Mouse (Mus musculus) stomach, postnatal 0 days (tissue): ENCODE measurements around the gene Slc30a7. TPM values are rescaled to one million over a fixed set of nuclear protein-coding genes. Genes with fewer than 3 reads are reported as not detected.
A peak's percentile ranks its signal among the peaks of the same experiment; 100 is the strongest.
"Not testable (repeated sequence)": the region's sequence is repeated elsewhere in the genome, so short reads cannot be mapped to it uniquely, and the experiment has no call there.

Source experiments
- ATAC-seq: fragments of 200-750 bp; cut with Nextera tagmentation; 2 replicates; pipeline ENCODE4 v1.8.0; 2017; ENCODE audit not compliant: low FRiP score, low TSS enrichment
- DNase-seq: peaks from one replicate; pipeline ENCODE4 v3.0.0-alpha.2; 2016; ENCODE audit warnings: low spot score
- H3K27ac ChIP-seq: fragments of 300-500 bp; sonication (generic); replicated peaks from 2 replicates; pipeline ENCODE4 v1.5.1; 2014; ENCODE audit warnings: mild to moderate bottlenecking, control low read depth
- H3K27me3 ChIP-seq: fragments of 300-500 bp; sonication (generic); 2 replicates; pipeline ENCODE4 v1.6.1; 2014; ENCODE audit warnings: low read length; ENCODE audit not compliant: control insufficient read depth, insufficient read depth
- H3K36me3 ChIP-seq: fragments of 300-500 bp; sonication (generic); 2 replicates; pipeline ENCODE4 v1.6.1; 2014; ENCODE audit warnings: low read length, mixed read lengths; ENCODE audit not compliant: control insufficient read depth, insufficient read depth
- H3K4me1 ChIP-seq: fragments of 300-500 bp; sonication (generic); replicated peaks from 2 replicates; pipeline ENCODE4 v1.6.1; 2014; ENCODE audit warnings: antibody characterized with exemption; ENCODE audit not compliant: control insufficient read depth, insufficient read depth
- H3K4me2 ChIP-seq: fragments of 300-500 bp; sonication (generic); replicated peaks from 2 replicates; pipeline ENCODE4 v1.6.1; 2014; ENCODE audit warnings: low read depth, mild to moderate bottlenecking, control low read depth, moderate library complexity
- H3K4me3 ChIP-seq: fragments of 300-500 bp; sonication (generic); 2 replicates; pipeline ENCODE4 v1.5.1; 2014; ENCODE audit warnings: low read depth, low read length, control low read depth
- H3K9ac ChIP-seq: fragments of 300-500 bp; sonication (generic); 2 replicates; pipeline ENCODE4 v1.6.1; 2014; ENCODE audit warnings: mild to moderate bottlenecking, low read length, control low read depth, mixed read lengths
- H3K9me3 ChIP-seq: fragments of 300-500 bp; sonication (generic); 2 replicates; pipeline ENCODE4 v1.6.1; 2016; ENCODE audit warnings: low read length; ENCODE audit not compliant: control insufficient read depth
- CTCF ChIP-seq: IDR thresholded peaks from 2 replicates; pipeline ENCODE4 v1.5.1; 2016; ENCODE audit warnings: antibody characterized with exemption, low read depth, mild to moderate bottlenecking, moderate library complexity
- EP300 ChIP-seq: optimal IDR thresholded peaks from 2 replicates; pipeline ENCODE3; 2016; ENCODE audit warnings: antibody characterized with exemption
- WGBS: fragments of 180-500 bp; shearing (Covaris S2); extraction: QIAGEN DNeasy Blood & Tissue Kit; methylation state at CpG from one replicate; pipeline ENCODE4 v1.1.7; 2014; 5-methylcytosine and 5-hydroxymethylcytosine counted together
- polyA plus RNA-seq: library from polyadenylated mRNA; unstranded; fragments of >200 nt; fragmentation: Nextera tagmentation; extraction: Ambion mirVana; gene quantifications from 2 replicates; pipeline ENCODE4 v1.2.1, GENCODE M21; 2015

Slc30a7 gene
- polyA plus RNA-seq, 1 experiment from 2014 or later, result 37.7 TPM

DNA sequence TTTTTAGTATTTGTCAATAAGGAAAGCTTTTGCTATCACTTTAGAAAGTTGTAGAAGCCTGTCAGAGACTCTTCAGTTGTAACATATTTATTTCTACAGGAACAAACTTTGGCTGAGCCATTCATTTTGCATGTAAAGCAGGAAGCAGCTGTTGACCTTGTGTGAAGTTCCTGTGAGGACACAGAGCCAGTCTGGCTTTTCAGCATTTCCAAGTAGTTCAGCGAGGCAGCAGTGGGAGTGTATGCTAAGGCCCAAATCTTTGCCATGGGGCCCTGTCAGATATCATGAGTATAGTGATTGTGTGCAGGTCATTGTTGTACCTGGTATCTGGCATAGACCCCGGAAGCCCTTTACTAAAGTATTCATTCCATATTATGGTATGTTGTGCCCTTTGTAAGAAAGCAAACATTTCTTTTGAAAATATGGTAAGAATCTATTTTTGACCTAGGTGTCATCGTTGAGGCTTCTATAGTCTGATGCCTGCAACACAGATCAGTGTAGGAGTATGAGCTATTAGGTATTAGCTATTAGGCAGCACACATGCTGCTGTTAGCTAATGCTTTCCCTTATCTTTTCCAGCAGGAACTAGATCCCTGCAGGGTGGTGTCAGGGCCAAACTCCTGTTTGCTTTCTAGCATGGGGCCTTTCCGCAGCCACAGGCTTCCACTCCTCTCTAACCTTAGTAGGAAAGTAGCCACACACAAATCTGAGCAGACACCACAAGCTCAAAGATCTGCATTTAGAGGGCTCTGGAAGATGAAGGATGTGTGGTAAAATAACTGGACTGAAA is 82.6 kb downstream of the Slc30a7 start:
- no peaks in the 10 kb centered on the region; the same call in 1 of the 2 replicates for H3K36me3 ChIP-seq
- H3K4me3 ChIP-seq, result no peak overlapping the region
- no peaks in the 10 kb centered on the region for H3K9me3 ChIP-seq
- H3K4me1 ChIP-seq, result no peaks in the 10 kb centered on the region
- peak; percentile 99 for ATAC-seq
- H3K9ac ChIP-seq, result no peak overlapping the region
- TF ChIP-seq EP300, result no peak
- no peak for TF ChIP-seq CTCF
- 77% methylated on average over 4 of the region's 4 CpGs for WGBS
- no peaks in the 10 kb centered on the region for H3K27me3 ChIP-seq
- H3K27ac ChIP-seq, result peak overlapping the region; percentile 70
- no peak overlapping the region for H3K4me2 ChIP-seq
- peak; percentile 59 for DNase-seq

DNA sequence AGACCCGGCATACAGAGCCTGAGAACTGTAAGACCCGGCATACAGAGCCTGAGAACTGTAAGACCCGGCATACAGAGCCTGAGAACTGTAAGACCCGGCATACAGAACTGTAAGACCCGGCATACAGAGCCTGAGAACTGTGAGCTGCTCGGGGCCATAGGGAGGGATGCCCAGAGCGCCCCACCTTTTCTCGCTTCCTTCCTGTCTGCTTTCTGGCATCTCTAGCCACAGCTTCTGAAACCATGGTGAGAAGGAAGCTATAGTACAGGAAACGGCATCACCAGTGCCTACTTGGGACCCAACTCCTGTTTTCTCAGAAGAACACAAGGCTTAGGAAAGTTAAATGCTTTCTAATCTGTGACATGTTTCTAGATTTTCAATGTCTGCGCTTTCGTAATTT is 99.8 kb downstream of the Slc30a7 start:
- WGBS, result 97% methylated on average over 10 of the region's 11 CpGs
- H3K27me3 ChIP-seq, H3K27ac ChIP-seq, H3K4me1 ChIP-seq, DNase-seq, H3K36me3 ChIP-seq, H3K4me3 ChIP-seq, H3K4me2 ChIP-seq, ATAC-seq, H3K9me3 ChIP-seq, H3K9ac ChIP-seq: not testable (repeated sequence)

DNA sequence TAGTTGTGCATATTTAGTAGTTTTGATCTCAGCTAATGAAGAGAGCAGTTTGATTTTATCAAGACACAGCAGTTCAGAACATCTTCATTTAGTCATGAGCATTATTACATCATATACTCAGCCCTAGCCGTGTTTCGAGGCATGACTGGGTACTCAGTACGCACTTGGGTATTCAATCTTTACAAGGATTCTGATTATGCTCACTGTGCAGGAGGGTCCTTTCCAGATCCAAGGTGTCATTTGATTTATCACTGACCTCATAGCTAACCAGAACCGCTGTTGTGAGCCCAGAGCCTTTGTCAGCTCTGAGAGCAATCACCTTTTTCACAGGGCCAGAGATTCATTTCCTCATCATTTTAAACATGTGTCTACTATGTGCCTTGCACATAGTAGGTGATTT is 101.6 kb downstream of the Slc30a7 start:
- DNase-seq (no peak), ATAC-seq (no peak)
- Histone ChIP-seq H3K4me3 (no peak overlapping the region), H3K4me1 (no peaks in the 10 kb centered on the region), H3K27me3 (no peaks in the 10 kb centered on the region), H3K36me3 (no peaks in the 10 kb centered on the region; the same call in 1 of the 2 replicates), H3K4me2 (no peak overlapping the region), H3K9me3 (no peaks in the 10 kb centered on the region), H3K9ac (no peak overlapping the region), H3K27ac (no peak overlapping the region)
- 94% methylated on average over 4 of the region's 4 CpGs for WGBS
- TF ChIP-seq EP300 (no peak), CTCF (no peak)

DNA sequence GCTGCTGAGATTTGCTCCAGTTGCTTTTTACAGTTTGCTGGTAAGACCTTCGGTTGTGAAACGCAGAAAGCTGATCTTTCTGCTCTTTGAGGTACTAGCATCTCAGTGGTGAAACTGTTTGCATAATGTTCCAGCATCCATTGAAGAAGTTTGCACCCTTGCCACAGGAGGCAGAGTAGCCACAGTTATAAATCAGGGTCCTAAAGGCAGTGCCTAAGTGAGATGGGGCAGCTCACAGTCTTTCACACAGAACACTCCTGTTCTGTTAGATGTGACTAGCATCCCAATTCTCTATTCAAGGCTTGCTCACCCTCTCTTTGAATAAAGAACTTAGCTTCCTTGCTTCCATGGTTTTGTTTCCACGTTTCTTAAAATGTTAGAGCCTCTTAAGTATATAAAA is 102.1 kb downstream of the Slc30a7 start:
- WGBS, result 90% methylated on average over 3 of the region's 3 CpGs
- Histone ChIP-seq H3K4me2 (no peak overlapping the region), H3K36me3 (no peaks in the 10 kb centered on the region; the same call in 1 of the 2 replicates), H3K27ac (no peak overlapping the region), H3K4me1 (no peaks in the 10 kb centered on the region), H3K27me3 (no peaks in the 10 kb centered on the region), H3K4me3 (no peak overlapping the region), H3K9me3 (no peaks in the 10 kb centered on the region), H3K9ac (no peak overlapping the region)
- ATAC-seq (no peak), DNase-seq (no peak)
- TF ChIP-seq EP300, result no peak
- TF ChIP-seq CTCF, result no peak

DNA sequence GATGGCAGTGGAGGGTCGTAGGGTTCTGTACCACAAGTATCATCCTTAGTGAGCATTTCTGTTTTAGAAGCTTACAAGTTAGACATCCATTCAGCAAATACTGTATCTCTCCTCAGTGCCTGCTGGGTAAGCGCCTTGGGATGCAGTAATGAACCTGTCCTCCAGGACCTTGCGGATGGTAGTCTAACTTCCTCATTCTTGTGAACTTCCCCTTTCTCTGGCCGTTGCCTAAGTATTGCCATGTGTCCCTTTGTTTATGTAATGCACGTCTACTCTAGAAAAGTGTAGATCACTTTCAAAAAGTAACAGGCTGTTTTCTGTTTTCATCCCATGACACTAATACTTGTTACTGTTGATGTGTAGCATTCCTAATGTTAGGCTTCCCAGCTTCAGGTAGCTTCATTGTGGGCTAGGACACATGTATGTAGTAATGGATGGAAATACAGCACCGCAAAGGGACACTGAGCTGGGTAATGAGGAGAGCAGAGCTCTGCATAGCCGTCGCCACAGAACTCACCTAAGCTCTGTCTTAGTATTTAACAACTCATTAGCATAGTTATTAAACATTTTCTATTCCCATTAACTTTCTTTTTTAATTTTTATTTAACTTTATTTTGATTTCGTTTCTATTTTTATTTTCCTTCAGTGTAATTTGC is 104.8 kb downstream of the Slc30a7 start:
- no peak overlapping the region for H3K4me2 ChIP-seq
- no peaks in the 10 kb centered on the region; the same call in 1 of the 2 replicates for H3K36me3 ChIP-seq
- WGBS, result 81% methylated on average over 9 of the region's 9 CpGs
- ATAC-seq (no peak), DNase-seq (no peak)
- no peaks in the 10 kb centered on the region for H3K27me3 ChIP-seq
- no peaks in the 10 kb centered on the region for H3K9me3 ChIP-seq
- H3K4me3 ChIP-seq, result no peak overlapping the region
- TF ChIP-seq EP300 (no peak), CTCF (no peak)
- no peak overlapping the region for H3K9ac ChIP-seq
- H3K4me1 ChIP-seq, result no peaks in the 10 kb centered on the region
- H3K27ac ChIP-seq, result no peak overlapping the region

DNA sequence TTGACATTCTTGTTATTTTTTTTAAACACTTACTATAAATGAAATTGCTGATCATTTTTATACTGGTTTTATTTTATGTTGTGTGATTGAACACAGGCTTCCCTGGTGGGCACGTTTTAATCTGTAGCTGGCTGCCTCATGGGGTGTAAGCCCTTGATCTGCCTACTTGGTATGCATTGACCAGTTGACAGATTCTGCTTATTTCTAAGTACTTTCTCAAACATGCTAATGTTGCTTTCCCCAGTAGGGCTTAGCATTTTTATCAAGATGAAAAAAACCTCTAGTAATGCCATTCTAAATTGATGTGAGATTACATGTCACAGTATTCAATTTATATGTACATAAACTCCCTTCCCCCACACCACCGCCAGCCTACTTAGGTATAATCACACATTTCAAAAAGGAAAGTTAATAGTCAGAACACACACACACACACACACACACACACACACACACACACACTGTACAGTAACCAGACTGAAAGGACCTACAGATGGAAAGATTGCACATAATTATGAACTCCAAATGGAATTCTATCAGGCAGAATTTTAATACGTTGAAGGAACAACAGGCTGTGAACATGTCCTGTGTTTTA is 108.8 kb downstream of the Slc30a7 start:
- no peaks in the 10 kb centered on the region for H3K27me3 ChIP-seq
- no peaks in the 10 kb centered on the region for H3K4me1 ChIP-seq
- peaks cover 6% of the 10 kb centered on the region; the same call in 1 of the 2 replicates for H3K36me3 ChIP-seq
- H3K9ac ChIP-seq, result no peak overlapping the region
- DNase-seq (no peak), ATAC-seq (no peak)
- H3K9me3 ChIP-seq, result no peaks in the 10 kb centered on the region
- no peak overlapping the region for H3K4me3 ChIP-seq
- no peak for TF ChIP-seq EP300
- TF ChIP-seq CTCF, result no peak
- WGBS, result 83% methylated on average over 3 of the region's 3 CpGs
- no peak overlapping the region for H3K27ac ChIP-seq
- no peak overlapping the region for H3K4me2 ChIP-seq
